Mouse (Mus musculus) heart, embryonic 14.5 days (tissue): ENCODE measurements around the gene Gm45837. TPM values are rescaled to one million over a fixed set of nuclear protein-coding genes. Genes with fewer than 3 reads are reported as not detected.
A peak's percentile ranks its signal among the peaks of the same experiment; 100 is the strongest.

Experiments
- ATAC-seq: fragments of 200-750 bp; cut with Nextera tagmentation; 2 replicates; pipeline ENCODE4 v1.8.0; 2017; ENCODE audit warnings: low read depth, moderate TSS enrichment; ENCODE audit not compliant: insufficient number of reproducible peaks, insufficient read depth, low FRiP score
- H3K27ac ChIP-seq, 2 experiments: fragments of 200-500 bp in 1 of 2; fragments of 300-500 bp in 1 of 2; sonication (generic) in 1 of 2; replicated peaks in 1 of 2; 2 replicates each; pipeline ENCODE4 v1.5.1; 2012 to 2014; ENCODE audit warnings: low read depth in 2 of 2, low read length in 2 of 2, control low read depth in 1 of 2, mild to moderate bottlenecking in 1 of 2, mixed read lengths in 1 of 2; ENCODE audit not compliant: control insufficient read depth in 1 of 2, insufficient read depth in 1 of 2
- H3K27me3 ChIP-seq: fragments of 300-500 bp; sonication (generic); 2 replicates; pipeline ENCODE4 v1.6.1; 2014; ENCODE audit warnings: mild to moderate bottlenecking, low read length, control low read depth; ENCODE audit not compliant: control insufficient read depth, insufficient read depth
- H3K36me3 ChIP-seq: fragments of 300-500 bp; sonication (generic); 2 replicates; pipeline ENCODE4 v1.6.1; 2014; ENCODE audit warnings: mild to moderate bottlenecking, control low read depth, low read length, mixed read lengths; ENCODE audit not compliant: control insufficient read depth, insufficient read depth
- H3K4me1 ChIP-seq, 2 experiments: fragments of 200-500 bp in 1 of 2; fragments of 300-500 bp in 1 of 2; sonication (generic) in 1 of 2; 2 replicates each; pipeline ENCODE4 v1.6.1; 2012 to 2014; ENCODE audit warnings: low read length in 2 of 2, control low read depth in 1 of 2, mixed read lengths in 1 of 2; ENCODE audit not compliant: control insufficient read depth in 2 of 2, insufficient read depth in 2 of 2
- H3K4me2 ChIP-seq: fragments of 300-500 bp; sonication (generic); 2 replicates; pipeline ENCODE4 v1.6.1; 2014; ENCODE audit warnings: mild to moderate bottlenecking, low read length
- H3K4me3 ChIP-seq, 2 experiments: fragments of 200-500 bp in 1 of 2; fragments of 300-500 bp in 1 of 2; sonication (generic) in 1 of 2; 2 replicates each; pipeline ENCODE4 v1.5.1; 2012 to 2014; ENCODE audit warnings: low read length in 2 of 2, mild to moderate bottlenecking in 2 of 2, control low read depth in 1 of 2, low read depth in 1 of 2, moderate library complexity in 1 of 2; ENCODE audit not compliant: control insufficient read depth in 1 of 2, insufficient read depth in 1 of 2
- H3K9ac ChIP-seq: fragments of 300-500 bp; sonication (generic); 2 replicates; pipeline ENCODE4 v1.6.1; 2014; ENCODE audit warnings: mild to moderate bottlenecking, low read length
- H3K9me3 ChIP-seq: fragments of 300-500 bp; sonication (generic); 2 replicates; pipeline ENCODE4 v1.6.1; 2016; ENCODE audit warnings: low read length, control low read depth; ENCODE audit not compliant: control insufficient read depth
- WGBS: fragments of 180-500 bp; shearing (Covaris S2); extraction: QIAGEN DNeasy Blood & Tissue Kit; methylation state at CpG from one replicate; pipeline ENCODE4 v1.1.7; 2014; 5-methylcytosine and 5-hydroxymethylcytosine counted together
- polyA plus RNA-seq: library from polyadenylated mRNA; unstranded; fragments of >200 nt; fragmentation: Nextera tagmentation; extraction: Ambion mirVana; gene quantifications from 2 replicates; pipeline ENCODE4 v1.2.1, GENCODE M21; 2014

Gm45837 gene
- polyA plus RNA-seq, 1 experiment from 2014 or later = not detected

DNA sequence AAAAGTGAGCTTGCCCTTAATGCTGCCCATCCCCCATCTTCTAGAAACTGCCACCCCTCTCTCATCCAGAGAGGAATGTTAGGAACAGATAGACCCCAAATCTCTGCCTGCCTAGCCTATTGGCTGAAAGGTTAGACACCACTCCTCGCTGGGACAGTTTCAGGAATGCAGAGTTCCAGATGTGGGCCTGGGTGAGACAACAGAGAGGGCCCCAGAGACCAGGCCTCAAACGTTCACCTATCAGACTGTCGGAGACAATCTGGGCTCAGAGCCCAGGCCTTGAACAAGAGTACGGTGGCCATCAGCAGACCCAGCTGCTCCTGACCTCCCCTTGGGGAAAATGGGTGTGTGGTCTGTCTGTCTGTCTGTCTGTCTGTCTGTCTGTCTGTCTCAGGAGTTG is 17.7 kb upstream of the Gm45837 start:
- Histone ChIP-seq H3K9me3 (no peaks in the 10 kb centered on the region), H3K4me2 (no peak overlapping the region), H3K4me3 (no peak overlapping the region), H3K36me3 (peaks cover 28% of the 10 kb centered on the region), H3K27me3 (no peaks in the 10 kb centered on the region), H3K27ac (peak overlapping the region; percentile 78 to 86), H3K9ac (peak overlapping the region; percentile 27; the same call in 1 of the 2 replicates), H3K4me1 (peaks cover 51 to 52% of the 10 kb centered on the region in 2 experiments)
- WGBS = 12% methylated on average over 4 of the region's 4 CpGs
- no peak for ATAC-seq

DNA sequence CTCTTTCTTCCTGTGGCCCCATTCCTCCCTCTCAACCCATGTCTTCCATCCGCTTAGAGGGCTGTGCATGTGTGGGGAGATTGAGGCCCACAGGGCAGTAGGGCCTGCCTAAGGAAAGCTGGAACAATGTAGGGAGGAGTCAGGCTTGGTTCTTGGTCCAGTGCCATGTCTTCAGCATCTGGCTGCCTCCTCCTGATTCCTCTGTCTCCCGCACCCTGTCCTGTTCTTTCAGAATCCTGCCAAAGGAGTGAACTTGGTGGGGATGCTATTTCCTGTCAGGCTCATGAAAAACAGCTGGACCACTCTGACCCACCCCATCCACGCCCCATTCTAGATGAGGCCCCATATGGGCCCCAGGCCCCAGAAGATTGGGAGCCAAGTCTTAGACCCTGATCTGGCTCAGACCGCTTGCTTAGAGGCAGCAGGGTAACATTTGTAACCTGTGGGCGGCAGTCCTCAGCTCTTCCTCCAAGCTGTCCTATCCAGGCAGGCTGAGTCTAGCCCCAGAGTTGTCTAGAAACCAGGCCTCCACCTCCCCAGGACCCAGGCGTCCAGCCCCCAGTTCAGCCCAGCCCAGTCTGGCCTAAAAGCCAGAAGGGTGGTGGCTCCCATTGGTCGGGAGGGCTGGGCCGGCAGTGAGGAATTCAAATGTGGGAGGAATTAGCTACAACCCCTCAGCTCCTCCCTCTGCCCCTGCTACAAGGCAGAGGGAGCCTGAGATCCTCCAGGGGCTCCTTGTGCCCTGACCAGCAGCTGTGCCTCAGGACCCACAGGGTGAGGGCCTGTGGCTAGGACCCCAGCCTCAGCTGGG is 16.8 kb upstream of the Gm45837 start:
- H3K9me3 ChIP-seq = no peaks in the 10 kb centered on the region
- H3K4me3 ChIP-seq = peak overlapping the region in 1 of 2 experiments; percentile 15; a peak in 2 of 4 replicates
- peak; percentile 68 for ATAC-seq
- WGBS = 43% methylated on average over 8 of the region's 8 CpGs
- H3K27me3 ChIP-seq = no peaks in the 10 kb centered on the region
- H3K4me1 ChIP-seq = peaks cover 48% of the 10 kb centered on the region in 2 experiments
- H3K36me3 ChIP-seq = peaks cover 28% of the 10 kb centered on the region
- H3K4me2 ChIP-seq = peak overlapping the region; percentile 47
- peak overlapping the region; percentile 55; the same call in 1 of the 2 replicates for H3K9ac ChIP-seq
- H3K27ac ChIP-seq = peak overlapping the region; percentile 78 to 86

DNA sequence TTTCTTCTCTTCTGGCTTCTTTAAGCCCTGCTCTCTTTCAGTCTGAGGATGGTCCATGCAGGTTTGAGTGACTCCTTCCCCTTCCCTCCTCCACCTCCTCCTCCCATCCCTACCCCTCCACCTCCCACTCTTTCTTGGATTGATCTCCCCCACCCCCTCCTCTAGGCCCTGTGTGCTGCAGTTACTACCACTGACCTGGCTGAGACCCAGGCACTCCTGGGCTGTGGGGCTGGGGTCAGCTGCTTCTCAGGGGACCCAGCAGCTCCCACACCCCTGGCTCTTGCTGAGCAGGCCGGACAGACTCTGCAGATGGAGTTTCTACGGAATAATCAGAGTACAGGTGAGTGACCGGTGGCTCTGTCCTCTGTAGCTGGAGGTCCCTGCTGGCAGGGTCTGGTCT is 16.1 kb upstream of the Gm45837 start:
- Histone ChIP-seq H3K9ac (peak overlapping the region; percentile 55; the same call in 1 of the 2 replicates), H3K27ac (peak overlapping the region; percentile 78 to 86; a peak in 3 of 4 replicates), H3K9me3 (no peaks in the 10 kb centered on the region), H3K27me3 (no peaks in the 10 kb centered on the region), H3K4me3 (peak overlapping the region in 1 of 2 experiments; percentile 15; a peak in 3 of 4 replicates), H3K36me3 (peaks cover 32% of the 10 kb centered on the region), H3K4me1 (peaks cover 43 to 47% of the 10 kb centered on the region in 2 experiments), H3K4me2 (peak overlapping the region; percentile 47)
- WGBS = 59% methylated on average over 3 of the region's 3 CpGs
- ATAC-seq = no peak

DNA sequence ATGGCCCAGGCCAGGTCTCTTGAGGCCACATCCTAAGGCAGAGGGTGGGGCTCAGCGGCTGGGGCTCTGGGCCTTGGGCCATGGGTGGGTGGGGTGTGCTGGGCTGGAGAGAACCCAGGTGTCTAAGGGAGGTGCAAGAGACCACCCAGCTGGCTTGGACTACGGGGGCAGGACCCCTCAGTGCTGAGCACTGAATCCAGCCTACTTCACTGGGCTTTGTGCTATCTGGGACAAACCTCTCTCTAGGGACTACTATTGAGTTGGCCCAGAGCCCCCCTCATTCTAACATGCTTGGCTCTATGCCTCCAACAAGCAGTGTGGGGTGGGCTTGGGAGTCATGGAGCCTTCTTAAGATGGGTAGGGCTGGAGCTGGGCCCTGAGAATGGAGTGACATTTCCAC is 15.2 kb upstream of the Gm45837 start:
- Histone ChIP-seq H3K9me3 (no peaks in the 10 kb centered on the region), H3K9ac (no peak overlapping the region), H3K36me3 (peaks cover 40% of the 10 kb centered on the region), H3K4me2 (peak overlapping the region; percentile 47; the same call in 1 of the 2 replicates), H3K4me3 (peak overlapping the region in 1 of 2 experiments; percentile 15; a peak in 1 of 4 replicates), H3K27me3 (no peaks in the 10 kb centered on the region), H3K27ac (no peak overlapping the region), H3K4me1 (peaks cover 37 to 40% of the 10 kb centered on the region in 2 experiments)
- no peak for ATAC-seq
- 74% methylated on average over 2 of the region's 2 CpGs for WGBS

DNA sequence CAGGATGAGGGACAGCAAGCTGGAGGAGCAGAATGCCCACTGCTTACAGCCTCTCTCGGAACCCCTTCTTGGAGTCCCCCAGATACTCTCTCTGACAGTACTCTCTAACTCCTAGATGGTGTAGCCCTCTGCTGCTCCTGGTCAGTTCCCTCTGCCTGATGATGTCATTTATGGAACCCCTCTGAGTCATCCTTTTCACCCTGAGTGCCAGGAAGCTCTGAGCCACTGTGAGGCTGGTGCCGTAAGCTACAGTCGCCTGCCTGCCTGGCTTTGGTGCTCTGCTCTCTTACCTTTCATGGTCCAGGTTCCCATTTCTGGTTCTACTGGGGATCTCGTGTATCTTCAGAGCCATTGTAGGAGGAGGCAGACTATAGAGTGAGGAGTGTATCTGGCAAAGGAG is 13.5 kb upstream of the Gm45837 start:
- H3K27me3 ChIP-seq = no peaks in the 10 kb centered on the region
- no peak for ATAC-seq
- peaks cover 22 to 24% of the 10 kb centered on the region in 2 experiments for H3K4me1 ChIP-seq
- no peak overlapping the region for H3K9ac ChIP-seq
- H3K4me2 ChIP-seq = no peak overlapping the region
- H3K4me3 ChIP-seq = no peak overlapping the region
- 86% methylated on average over 4 of the region's 4 CpGs for WGBS
- no peaks in the 10 kb centered on the region for H3K9me3 ChIP-seq
- no peak overlapping the region for H3K27ac ChIP-seq
- peaks cover 57% of the 10 kb centered on the region for H3K36me3 ChIP-seq

DNA sequence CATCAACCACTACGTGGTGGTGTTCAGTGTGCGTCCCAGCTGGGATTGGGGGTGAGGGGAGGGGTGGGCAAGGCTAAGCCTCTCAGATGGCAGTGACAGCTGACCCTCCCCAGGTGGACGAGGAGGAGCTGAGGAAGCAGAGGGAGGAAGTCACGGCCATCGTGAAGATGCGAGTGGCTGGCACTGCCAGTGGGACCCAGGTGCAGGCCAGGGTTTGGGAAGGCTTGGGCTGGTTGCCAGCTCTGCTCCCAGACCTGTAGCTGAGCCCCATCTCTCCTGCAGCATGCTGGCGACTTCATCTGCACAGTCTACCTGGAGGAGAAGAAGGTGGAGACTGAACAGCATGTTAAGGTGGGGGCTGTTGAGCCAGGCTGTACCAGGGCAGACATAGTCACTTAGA is 9.2 kb upstream of the Gm45837 start:
- Histone ChIP-seq H3K27ac (no peak overlapping the region), H3K27me3 (no peaks in the 10 kb centered on the region), H3K4me3 (no peak overlapping the region), H3K36me3 (peaks cover 75% of the 10 kb centered on the region), H3K4me1 (peaks cover 15 to 24% of the 10 kb centered on the region in 2 experiments), H3K9ac (no peak overlapping the region), H3K9me3 (no peaks in the 10 kb centered on the region), H3K4me2 (no peak overlapping the region)
- ATAC-seq = no peak
- 90% methylated on average over 7 of the region's 7 CpGs for WGBS

DNA sequence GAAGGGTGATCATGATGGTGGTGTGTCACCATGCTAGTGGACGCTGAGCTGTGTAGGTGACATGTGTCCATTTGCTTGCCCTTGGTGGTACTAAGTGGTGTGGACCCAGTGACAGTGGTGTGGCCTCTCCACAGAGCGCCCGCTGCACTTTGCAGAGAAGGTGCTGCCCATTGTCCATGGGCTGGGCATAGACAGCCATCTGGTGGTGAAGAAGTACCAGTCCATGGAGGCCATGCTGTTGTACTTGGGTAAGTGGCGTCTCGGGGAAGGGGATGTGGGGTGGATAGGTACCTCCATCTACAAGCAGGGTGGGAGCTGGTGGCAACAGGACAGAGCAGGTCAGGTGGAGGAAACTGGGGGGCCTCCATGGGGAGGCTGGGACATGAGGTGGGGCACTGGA is 6.9 kb upstream of the Gm45837 start:
- WGBS = 94% methylated on average over 5 of the region's 5 CpGs
- peaks cover 69% of the 10 kb centered on the region for H3K36me3 ChIP-seq
- no peak overlapping the region for H3K4me3 ChIP-seq
- H3K27me3 ChIP-seq = no peaks in the 10 kb centered on the region
- H3K9me3 ChIP-seq = no peaks in the 10 kb centered on the region
- no peak overlapping the region for H3K4me2 ChIP-seq
- peaks cover 16 to 27% of the 10 kb centered on the region in 2 experiments for H3K4me1 ChIP-seq
- no peak for ATAC-seq
- no peak overlapping the region for H3K9ac ChIP-seq
- H3K27ac ChIP-seq = no peak overlapping the region
